Comparison of ENCODE assay signal across 8 mouse cellular contexts in the genomic region with DNA sequence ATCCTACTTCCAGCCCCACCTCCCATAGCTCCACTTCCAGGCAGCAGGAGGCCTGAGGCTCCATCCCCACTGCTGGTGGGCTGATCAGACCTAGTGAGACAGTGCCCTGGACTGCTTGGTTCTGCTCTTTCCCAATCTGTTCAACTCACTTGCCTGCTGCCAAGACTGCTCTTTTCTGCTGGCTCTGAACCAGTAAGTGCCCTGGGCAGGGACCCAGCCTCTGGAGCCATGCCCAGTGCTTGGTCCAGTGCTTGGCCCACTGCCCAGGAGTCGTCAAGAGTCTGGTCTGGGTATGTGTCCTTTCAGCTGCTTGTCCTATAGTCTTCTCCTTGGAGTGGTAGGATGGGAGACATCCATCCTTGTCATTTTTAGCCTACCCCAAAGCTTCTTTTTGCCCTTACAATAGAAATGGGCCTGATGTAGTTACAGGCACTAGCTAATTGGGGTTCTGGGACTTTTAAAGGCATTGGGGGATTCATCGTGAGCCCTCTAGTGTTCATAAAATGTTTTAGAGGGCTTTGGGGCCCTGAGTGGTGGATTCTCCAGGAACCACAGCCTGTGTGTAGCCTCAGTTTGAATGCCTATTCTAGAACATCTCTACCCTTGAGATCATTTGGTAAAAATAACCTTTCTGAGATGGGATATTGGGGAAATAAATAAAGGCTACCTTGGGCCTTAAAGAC.
A peak's percentile ranks its signal among the peaks of the same experiment; 100 is the strongest.
DNase-seq lines count a peak whose midpoint lies in the region; ATAC-seq and TF ChIP-seq lines count a peak whose summit lies in the region.

No protein-coding gene starts in this region.

- no peak overlapping the region for H3K4me3 ChIP-seq in midbrain, embryonic 10.5 days
- no peak overlapping the region for H3K4me3 ChIP-seq in midbrain, embryonic 11.5 days (ENCODE audit: low read depth, low read length)
- H3K4me3 ChIP-seq in heart, embryonic 15.5 days = no peak overlapping the region
- H3K4me3 ChIP-seq in liver, postnatal 0 days (ENCODE audit: low read depth, low read length) = no peak overlapping the region

- H3K36me3 ChIP-seq in midbrain, embryonic 10.5 days = no peaks in the 10 kb centered on the region
- no peaks in the 10 kb centered on the region for H3K36me3 ChIP-seq in midbrain, embryonic 11.5 days (ENCODE audit: control insufficient read depth, insufficient read depth, low read length)
- H3K36me3 ChIP-seq in heart, embryonic 15.5 days = no peaks in the 10 kb centered on the region
- no peaks in the 10 kb centered on the region for H3K36me3 ChIP-seq in liver, postnatal 0 days (replicated peaks; ENCODE audit: insufficient read depth, low read length)

- ATAC-seq in midbrain, embryonic 11.5 days (ENCODE audit: low FRiP score) = no peak
- peak; percentile 88 for ATAC-seq in heart, embryonic 15.5 days (replicated peaks; ENCODE audit: insufficient number of reproducible peaks, insufficient read depth, low FRiP score, low read depth)
- ATAC-seq in liver, postnatal 0 days = no peak

- no peak overlapping the region for H3K9ac ChIP-seq in midbrain, embryonic 11.5 days (ENCODE audit: low read length)
- no peak overlapping the region for H3K9ac ChIP-seq in heart, embryonic 15.5 days
- H3K9ac ChIP-seq in liver, postnatal 0 days (replicated peaks) = no peak overlapping the region

- no peaks in the 10 kb centered on the region for H3K9me3 ChIP-seq in midbrain, embryonic 10.5 days (replicated peaks)
- no peaks in the 10 kb centered on the region for H3K9me3 ChIP-seq in midbrain, embryonic 11.5 days (ENCODE audit: control insufficient read depth, low read length)
- no peaks in the 10 kb centered on the region for H3K9me3 ChIP-seq in heart, embryonic 15.5 days (replicated peaks)
- H3K9me3 ChIP-seq in liver, postnatal 0 days (ENCODE audit: low read length) = no peaks in the 10 kb centered on the region

- TF ChIP-seq EP300 in liver, postnatal 0 days (IDR thresholded peaks at IDR 0.05; ENCODE audit: low read depth) = no peak

- H3K4me1 ChIP-seq in midbrain, embryonic 10.5 days = peaks cover 22% of the 10 kb centered on the region
- H3K4me1 ChIP-seq in midbrain, embryonic 11.5 days (ENCODE audit: control insufficient read depth, insufficient read depth, low read length) = peaks cover 10% of the 10 kb centered on the region
- H3K4me1 ChIP-seq in heart, embryonic 15.5 days (replicated peaks) = peaks cover 33% of the 10 kb centered on the region
- H3K4me1 ChIP-seq in liver, postnatal 0 days (ENCODE audit: insufficient read depth) = peaks cover 7% of the 10 kb centered on the region

- no peak for DNase-seq in midbrain, embryonic 10.5 days (ENCODE audit: low spot score)
- no peak for DNase-seq in midbrain, embryonic 11.5 days (ENCODE audit: low spot score, missing footprints)
- DNase-seq in fibroblast of lung, adult 2 months (ENCODE audit: low read depth) = peak; percentile 90
- DNase-seq in kidney, postnatal 36 days = peak; percentile 96 to 97
- DNase-seq in liver, postnatal 0 days = peak; percentile 29
- DNase-seq in retina, postnatal 7 days (ENCODE audit: low read depth, low spot score) = peak; percentile 38
- no peak for DNase-seq in thymus, postnatal 14 days

- no peaks in the 10 kb centered on the region for H3K27me3 ChIP-seq in midbrain, embryonic 10.5 days (ENCODE audit: low read depth, poor library complexity, severe bottlenecking)
- H3K27me3 ChIP-seq in midbrain, embryonic 11.5 days (ENCODE audit: control insufficient read depth, insufficient read depth, low read length) = no peaks in the 10 kb centered on the region
- H3K27me3 ChIP-seq in heart, embryonic 15.5 days = no peaks in the 10 kb centered on the region
- H3K27me3 ChIP-seq in liver, postnatal 0 days (ENCODE audit: insufficient read depth, low read length) = no peaks in the 10 kb centered on the region

- H3K27ac ChIP-seq in midbrain, embryonic 10.5 days (replicated peaks) = 0 out of 2 replicates have a peak overlapping the region, but pooled peaks have one; percentile 2
- H3K27ac ChIP-seq in midbrain, embryonic 11.5 days (ENCODE audit: low read depth, low read length) = no peak overlapping the region
- H3K27ac ChIP-seq in heart, embryonic 15.5 days = peak overlapping the region; percentile 69
- H3K27ac ChIP-seq in liver, postnatal 0 days (ENCODE audit: low read depth) = no peak overlapping the region

- no peak overlapping the region for H3K4me2 ChIP-seq in midbrain, embryonic 11.5 days
- no peak overlapping the region for H3K4me2 ChIP-seq in heart, embryonic 15.5 days
- no peak overlapping the region for H3K4me2 ChIP-seq in liver, postnatal 0 days (ENCODE audit: low read depth, low read length)

- WGBS in midbrain, embryonic 10.5 days = 81% methylated on average over 2 of the region's 2 CpGs
- WGBS in midbrain, embryonic 11.5 days = 78% methylated on average over 2 of the region's 2 CpGs
- 35% methylated on average over 2 of the region's 2 CpGs for WGBS in heart, embryonic 15.5 days
- 58% methylated on average over 2 of the region's 2 CpGs for WGBS in liver, postnatal 0 days (ENCODE audit: insufficient replicate concordance)

- TF ChIP-seq CTCF in liver, postnatal 0 days (IDR thresholded peaks at IDR 0.05; ENCODE audit: low read depth) = no peak

Comparison
In these comparisons a context has a peak if more than half of its experiments do, and no peak if none do; other contexts are left out.
1. H3K27ac ChIP-seq: peak in midbrain, embryonic 10.5 days (single experiment) and heart, embryonic 15.5 days (single experiment); none in midbrain, embryonic 11.5 days (single experiment) and liver, postnatal 0 days (single experiment).
2. DNase-seq: peak in fibroblast of lung, adult 2 months (single experiment), kidney, postnatal 36 days (2 of 2), liver, postnatal 0 days (single experiment) and retina, postnatal 7 days (single experiment); none in midbrain, embryonic 10.5 days (single experiment), midbrain, embryonic 11.5 days (single experiment) and thymus, postnatal 14 days (single experiment).